Mouse (Mus musculus) testis, postnatal 10 days (tissue): ENCODE results near the gene Tmem41b.
"Not testable (repeated sequence)": the region's sequence is repeated elsewhere in the genome, so short reads cannot be mapped to it uniquely, and the experiment has no call there.

Experiments
- DNase-seq: peaks from one replicate; pipeline ENCODE4 v3.0.0; 2021; ENCODE audit warnings: low spot score

Gene Tmem41b

GRCm38 (mm10) chr7:109986775-109987174 is at the start of gene Tmem41b:
Tmem41b (minus strand) TSS chr7:109986929.
- not testable (repeated sequence) for DNase-seq

GRCm38 (mm10) chr7:110030342-110030741 is 43.6 kb upstream of the Tmem41b start:
- DNase-seq = no peak

GRCm38 (mm10) chr7:110028826-110029225 is 42.1 kb upstream of the Tmem41b start:
- DNase-seq = no peak

GRCm38 (mm10) chr7:110026594-110026993 is 39.9 kb upstream of the Tmem41b start:
- no peak for DNase-seq

GRCm38 (mm10) chr7:110023553-110023952 is 36.8 kb upstream of the Tmem41b start:
- no peak for DNase-seq

GRCm38 (mm10) chr7:110018631-110019482 is 32.1 kb upstream of the Tmem41b start:
- peak; percentile 81 for DNase-seq

GRCm38 (mm10) chr7:110018117-110018630 is 31.4 kb upstream of the Tmem41b start, which contains the start of gene Ipo7:
Ipo7 (plus strand) TSS chr7:110018274.
- peak; percentile 90 for DNase-seq

- no peak for DNase-seq
Observed at GRCm38 (mm10) chr7:110014272-110014671, 27.5 kb upstream of the Tmem41b start.

GRCm38 (mm10) chr7:110011417-110011816 is 24.7 kb upstream of the Tmem41b start:
- DNase-seq = no peak

GRCm38 (mm10) chr7:110009084-110009483 is 22.4 kb upstream of the Tmem41b start:
- no peak for DNase-seq

- DNase-seq = no peak
Observed at GRCm38 (mm10) chr7:110008513-110008912, 21.8 kb upstream of the Tmem41b start.

GRCm38 (mm10) chr7:110006471-110007195 is 19.9 kb upstream of the Tmem41b start:
- no peak for DNase-seq

- no peak for DNase-seq
Observed at GRCm38 (mm10) chr7:110005976-110006375, 19.2 kb upstream of the Tmem41b start.

GRCm38 (mm10) chr7:110002968-110003367 is 16.2 kb upstream of the Tmem41b start:
- DNase-seq = peak; percentile 50

- no peak for DNase-seq
Observed at GRCm38 (mm10) chr7:110002092-110002491, 15.4 kb upstream of the Tmem41b start.

GRCm38 (mm10) chr7:109998388-109998787 is 11.7 kb upstream of the Tmem41b start:
- no peak for DNase-seq

GRCm38 (mm10) chr7:109993157-109993959 is 6.6 kb upstream of the Tmem41b start:
- no peak for DNase-seq

- DNase-seq = no peak
Observed at GRCm38 (mm10) chr7:109991286-109991685, 4.6 kb upstream of the Tmem41b start.

GRCm38 (mm10) chr7:109986133-109986669 is 528 bp downstream of the Tmem41b start:
- DNase-seq = peak; percentile 100

- DNase-seq = peak; percentile 57
Observed at GRCm38 (mm10) chr7:109985661-109986132, 1.0 kb downstream of the Tmem41b start.

GRCm38 (mm10) chr7:109984608-109985007 is 2.1 kb downstream of the Tmem41b start:
- DNase-seq = not testable (repeated sequence)
